Mouse (Mus musculus) olfactory bulb, adult 2 months (tissue): Measurements from ENCODE around the gene Ddo.

Experiments
- CTCF ChIP-seq: fragments of 200-500 bp; IDR thresholded peaks from 2 replicates; pipeline ENCODE4 v1.5.1; 2012; ENCODE audit warnings: low read depth, mild to moderate bottlenecking, low read length, moderate library complexity; ENCODE audit not compliant: insufficient read depth
- POLR2A ChIP-seq: fragments of 200-500 bp; IDR thresholded peaks from 2 replicates; pipeline ENCODE4 v1.6.1; 2012; ENCODE audit warnings: mild to moderate bottlenecking, low read depth, low read length, moderate library complexity; ENCODE audit not compliant: insufficient read depth

DNA sequence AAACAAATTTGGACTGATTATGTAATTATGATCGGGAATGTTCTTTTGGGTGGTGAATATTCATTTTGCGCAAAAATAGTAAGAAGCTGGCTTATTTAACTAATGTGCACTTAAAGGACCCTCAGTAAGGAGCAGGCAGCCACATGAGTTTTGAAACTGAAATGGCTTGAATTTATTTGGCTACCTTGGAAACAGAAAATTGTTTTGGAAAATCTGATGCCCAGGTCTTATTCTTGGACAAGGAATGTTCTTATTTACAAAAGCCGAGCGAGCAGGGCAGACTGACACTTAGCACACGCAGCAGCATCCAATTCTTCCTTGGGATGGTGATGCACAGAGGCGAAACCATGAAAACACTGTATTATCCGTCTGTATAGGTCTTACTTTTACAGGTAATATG lies 81.3 kb downstream of the Ddo start:
- TF ChIP-seq POLR2A: no peak
- no peak for TF ChIP-seq CTCF
